Mouse (Mus musculus): ENCODE results near the gene Tmem164. TPM values are rescaled to one million over a fixed set of nuclear protein-coding genes. Genes with fewer than 3 reads are reported as not detected.
A peak's percentile ranks its signal among the peaks of the same experiment; 100 is the strongest.

Tmem164 gene
- polyA plus RNA-seq, 1 experiment from 2014 or later, result 70.5 TPM

DNA sequence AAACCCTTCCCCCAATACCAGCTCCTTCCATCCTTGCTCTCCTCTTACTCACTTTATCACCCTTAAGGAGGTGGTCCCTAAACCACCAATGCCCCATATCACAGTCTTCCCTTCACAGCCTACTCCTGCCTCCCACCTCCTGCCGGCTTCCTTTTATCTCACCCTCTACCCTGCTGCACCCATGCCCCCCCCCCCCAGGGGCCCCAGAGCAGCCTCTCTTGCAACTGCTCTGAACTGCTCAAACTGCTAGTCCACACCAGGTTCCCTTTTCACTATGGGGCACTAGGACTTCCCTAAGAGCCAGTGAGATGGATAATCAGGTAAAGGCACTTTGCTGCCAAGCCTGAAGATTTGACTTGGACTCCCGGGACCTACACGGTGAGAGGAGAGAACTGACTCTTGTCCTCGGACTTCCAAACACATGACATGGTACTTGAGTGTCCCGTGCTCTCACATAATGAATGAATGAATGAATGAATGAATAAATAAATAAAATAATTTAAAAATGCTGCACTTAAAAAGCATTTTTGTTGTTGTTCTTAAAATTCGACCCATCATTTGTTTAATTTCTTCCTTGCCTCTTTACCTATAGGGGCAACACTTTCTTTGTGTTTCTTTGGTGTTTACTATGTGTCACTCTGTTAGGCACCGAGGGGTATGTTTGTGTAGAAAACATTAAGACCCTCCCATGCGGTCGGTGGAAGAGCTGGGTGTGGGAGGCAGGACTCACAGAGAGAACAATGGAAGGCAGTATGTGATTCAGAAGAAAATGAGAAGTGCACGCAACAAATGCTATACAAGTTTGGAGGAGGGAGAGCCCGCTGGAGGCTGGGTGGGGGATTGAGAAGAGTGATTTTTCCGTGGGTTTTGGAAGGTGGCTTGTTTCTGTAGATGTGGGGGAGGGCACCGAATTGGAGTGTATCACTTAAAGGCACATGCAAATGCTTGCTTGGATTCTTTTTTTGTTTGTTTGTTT, 2.4 kb upstream of the Tmem164 start:
- Histone ChIP-seq H3K9me3 (no peaks in the 10 kb centered on the region), H3K4me1 (replicated peaks) (peaks cover 15% of the 10 kb centered on the region; the same call in 1 of the 2 replicates), H3K27ac (no peak overlapping the region), H3K36me3 (no peaks in the 10 kb centered on the region), H3K27me3 (peaks cover 58% of the 10 kb centered on the region), H3K9ac (replicated peaks) (no peak overlapping the region), H3K4me3 (replicated peaks) (no peak overlapping the region), H3K4me2 (no peak overlapping the region)
- ATAC-seq (ENCODE audit: insufficient number of reproducible peaks, insufficient read depth, low FRiP score, low TSS enrichment, low read depth), result no peak
- WGBS, result 67% methylated on average over 13 of the region's 13 CpGs

DNA sequence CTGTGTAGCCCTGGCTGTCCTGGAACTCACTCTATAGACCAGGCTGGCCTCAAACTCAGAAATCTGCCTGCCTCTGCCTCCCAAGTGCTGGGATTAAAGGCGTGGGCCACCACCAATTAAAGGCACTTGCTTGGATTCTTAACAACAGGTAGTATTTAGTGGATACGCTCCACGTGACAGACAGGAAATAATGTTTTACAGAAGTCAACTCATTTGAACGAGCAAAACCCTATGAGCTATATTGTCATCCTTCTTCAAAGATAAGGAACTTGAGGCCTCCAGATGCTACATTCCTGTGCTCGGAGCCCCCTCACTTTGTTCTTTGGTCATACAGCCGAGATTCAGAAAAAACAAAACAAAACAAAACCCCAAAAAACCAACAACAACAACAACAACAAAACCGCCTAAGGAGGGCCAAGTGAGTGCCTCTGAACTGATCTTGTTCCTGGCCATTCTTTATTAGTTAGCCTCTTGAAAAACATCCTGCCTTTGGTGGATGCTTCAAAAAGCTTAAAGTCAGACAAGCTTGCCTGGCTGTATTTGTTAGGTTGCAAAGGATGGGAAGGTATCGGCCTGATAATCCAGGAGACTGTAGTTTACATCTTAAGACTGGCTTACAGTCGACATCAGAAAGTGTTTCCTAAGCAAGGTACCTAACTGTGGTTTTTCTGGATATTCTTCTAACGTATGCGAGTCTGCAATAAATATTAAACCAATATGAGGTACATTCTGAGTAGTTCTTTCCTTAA, 1.5 kb upstream of the Tmem164 start:
- no peaks in the 10 kb centered on the region for H3K36me3 ChIP-seq
- no peak for ATAC-seq (ENCODE audit: insufficient number of reproducible peaks, insufficient read depth, low FRiP score, low TSS enrichment, low read depth)
- H3K9ac ChIP-seq (replicated peaks), result no peak overlapping the region
- H3K27me3 ChIP-seq, result peaks cover 58% of the 10 kb centered on the region
- 42% methylated on average over 11 of the region's 11 CpGs for WGBS
- H3K9me3 ChIP-seq, result no peaks in the 10 kb centered on the region
- peaks cover 24% of the 10 kb centered on the region; the same call in 1 of the 2 replicates for H3K4me1 ChIP-seq (replicated peaks)
- H3K4me2 ChIP-seq, result peak overlapping the region; percentile 82
- H3K27ac ChIP-seq, result peak overlapping the region; percentile 95
- peak overlapping the region; percentile 56; the same call in 1 of the 2 replicates for H3K4me3 ChIP-seq (replicated peaks)

DNA sequence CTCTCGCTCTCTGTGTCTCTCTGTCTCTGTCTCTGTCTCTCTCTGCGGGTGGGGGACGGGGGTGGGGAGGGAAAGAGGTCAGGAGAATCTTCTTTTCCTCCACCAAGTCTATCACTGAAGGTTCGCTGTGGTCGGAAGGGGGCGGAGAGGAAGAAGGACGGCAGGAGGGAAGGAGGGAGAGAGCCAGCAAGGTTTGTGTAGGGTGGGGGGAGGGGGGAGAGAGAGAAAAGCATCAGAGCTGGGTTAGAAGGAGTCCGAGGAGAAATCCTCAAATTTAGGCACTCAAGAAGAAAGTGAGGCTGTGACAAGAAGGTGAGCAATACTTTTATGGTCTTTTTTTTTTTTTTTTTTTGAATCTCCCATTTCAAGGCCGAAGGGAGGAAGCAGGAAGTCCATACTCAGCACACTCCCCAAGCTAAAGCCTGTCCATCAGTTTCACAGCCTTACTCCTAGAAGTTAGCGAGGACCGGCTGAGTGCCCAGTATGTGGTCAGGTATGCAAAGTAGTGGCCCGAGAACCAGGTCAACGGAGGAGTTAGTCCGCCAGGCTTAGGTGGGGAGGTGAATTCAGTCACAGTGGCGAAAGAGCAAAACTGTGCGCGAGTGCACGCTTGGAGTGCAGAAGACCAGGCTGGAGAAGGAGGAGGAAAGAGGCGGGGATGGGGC, 683 bp upstream of the Tmem164 start:
- Histone ChIP-seq H3K27me3 (peaks cover 58% of the 10 kb centered on the region), H3K4me2 (peak overlapping the region; percentile 82), H3K9ac (replicated peaks) (peak overlapping the region; percentile 74), H3K4me3 (replicated peaks) (peak overlapping the region; percentile 56), H3K27ac (peak overlapping the region; percentile 95), H3K9me3 (no peaks in the 10 kb centered on the region), H3K36me3 (no peaks in the 10 kb centered on the region), H3K4me1 (replicated peaks) (peaks cover 32% of the 10 kb centered on the region)
- 11% methylated on average over 19 of the region's 19 CpGs for WGBS
- peak; percentile 74 for ATAC-seq (ENCODE audit: insufficient number of reproducible peaks, insufficient read depth, low FRiP score, low TSS enrichment, low read depth)

DNA sequence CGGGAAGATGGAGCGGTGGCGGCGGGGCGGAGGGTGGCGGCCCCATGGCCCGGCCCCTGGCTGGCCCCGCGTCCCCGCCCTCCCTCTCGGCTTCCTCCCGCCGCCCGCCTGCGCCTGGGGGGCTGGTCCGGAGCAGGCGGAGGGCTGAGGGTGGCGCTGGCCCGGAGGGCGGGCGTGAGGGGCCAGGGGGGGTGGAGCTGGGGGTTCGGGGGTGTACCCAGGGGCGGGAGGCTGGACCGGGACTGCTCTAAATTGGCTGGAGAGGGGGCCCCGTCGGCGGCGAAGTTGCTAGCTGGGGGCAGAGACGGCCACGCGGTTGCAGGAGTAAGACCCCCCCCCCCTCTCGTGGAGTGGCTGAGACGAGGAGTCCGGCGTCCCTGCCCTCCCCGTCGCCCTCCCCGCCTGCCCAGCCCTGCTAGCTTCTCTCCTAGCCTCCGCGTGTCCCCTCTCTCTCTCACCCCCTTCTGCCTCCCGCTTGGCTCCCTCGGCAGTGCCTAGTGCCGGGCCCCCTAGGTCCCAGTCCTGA, 473 bp downstream of the Tmem164 start:
- Histone ChIP-seq H3K4me2 (peak overlapping the region; percentile 82), H3K4me1 (replicated peaks) (peaks cover 41% of the 10 kb centered on the region), H3K4me3 (replicated peaks) (peak overlapping the region; percentile 56), H3K27ac (peak overlapping the region; percentile 95), H3K36me3 (no peaks in the 10 kb centered on the region), H3K9me3 (no peaks in the 10 kb centered on the region), H3K9ac (replicated peaks) (peak overlapping the region; percentile 74), H3K27me3 (peaks cover 58% of the 10 kb centered on the region)
- 11% methylated on average over 9 of the region's 43 CpGs for WGBS
- peak; percentile 70 for ATAC-seq (ENCODE audit: insufficient number of reproducible peaks, insufficient read depth, low FRiP score, low TSS enrichment, low read depth)

DNA sequence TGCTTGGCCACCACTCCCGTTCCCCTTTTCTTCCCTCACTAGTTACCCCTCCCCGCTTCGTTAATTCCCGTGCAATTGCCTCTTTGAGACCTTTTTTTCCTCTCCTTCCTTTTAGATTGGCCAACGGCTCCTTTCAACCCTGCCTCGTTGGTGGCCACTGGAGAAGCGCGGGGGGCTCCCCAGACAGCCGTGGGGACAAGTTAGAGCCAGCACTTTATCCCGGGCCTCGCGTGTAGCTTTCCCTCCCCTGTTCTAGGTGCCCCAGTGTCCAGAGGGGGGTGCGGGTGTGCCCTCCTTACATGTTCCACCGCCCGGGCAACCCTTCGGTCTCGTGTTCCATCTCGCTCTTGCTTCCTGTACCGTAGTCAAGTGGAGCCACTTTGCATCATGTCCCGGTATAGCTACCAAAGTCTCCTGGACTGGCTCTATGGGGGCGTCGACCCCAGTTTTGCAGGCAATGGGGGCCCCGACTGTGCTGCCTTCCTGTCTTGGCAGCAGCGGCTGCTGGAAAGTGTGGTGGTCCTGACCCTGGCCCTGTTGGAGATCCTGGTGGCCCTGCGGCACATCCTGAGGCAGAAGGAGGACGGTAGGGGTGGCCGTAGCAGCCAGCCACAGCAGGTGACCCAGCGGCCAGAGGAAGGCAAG, 1.1 kb downstream of the Tmem164 start:
- ATAC-seq (ENCODE audit: insufficient number of reproducible peaks, insufficient read depth, low FRiP score, low TSS enrichment, low read depth), result no peak
- H3K4me1 ChIP-seq (replicated peaks), result peaks cover 46% of the 10 kb centered on the region
- peak overlapping the region; percentile 95 for H3K27ac ChIP-seq
- H3K27me3 ChIP-seq, result peaks cover 54% of the 10 kb centered on the region
- 22% methylated on average over 28 of the region's 28 CpGs for WGBS
- H3K9ac ChIP-seq (replicated peaks), result peak overlapping the region; percentile 74
- H3K9me3 ChIP-seq, result no peaks in the 10 kb centered on the region
- H3K4me3 ChIP-seq (replicated peaks), result peak overlapping the region; percentile 56
- H3K36me3 ChIP-seq, result no peaks in the 10 kb centered on the region
- H3K4me2 ChIP-seq, result peak overlapping the region; percentile 82

DNA sequence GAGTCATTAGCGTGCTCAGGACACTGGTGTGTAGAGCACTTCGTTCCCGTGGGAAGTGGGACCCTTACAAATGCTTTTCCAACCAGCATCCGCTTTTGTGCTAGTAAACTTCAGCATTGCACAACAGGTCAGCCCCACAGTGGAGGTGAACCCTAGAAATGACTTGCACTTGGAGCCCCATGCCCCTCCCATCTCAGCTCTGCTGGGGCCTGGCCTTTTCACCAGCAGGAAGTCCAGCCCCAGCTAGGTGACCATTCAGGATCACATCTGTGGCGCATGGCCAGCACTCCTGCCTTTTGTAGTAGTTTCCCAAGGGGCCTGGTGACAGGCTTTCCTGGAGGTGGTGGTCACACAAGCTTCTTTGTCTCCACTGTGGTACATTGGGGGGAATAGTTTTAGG, 1.8 kb downstream of the Tmem164 start:
- H3K4me1 ChIP-seq (replicated peaks), result peaks cover 53% of the 10 kb centered on the region
- H3K9ac ChIP-seq (replicated peaks), result peak overlapping the region; percentile 74
- H3K4me3 ChIP-seq (replicated peaks), result peak overlapping the region; percentile 56
- H3K27ac ChIP-seq, result peak overlapping the region; percentile 95
- H3K36me3 ChIP-seq, result no peaks in the 10 kb centered on the region
- H3K4me2 ChIP-seq, result peak overlapping the region; percentile 82
- peaks cover 49% of the 10 kb centered on the region for H3K27me3 ChIP-seq
- H3K9me3 ChIP-seq, result no peaks in the 10 kb centered on the region
- WGBS, result 33% methylated on average over 5 of the region's 5 CpGs
- no peak for ATAC-seq (ENCODE audit: insufficient number of reproducible peaks, insufficient read depth, low FRiP score, low TSS enrichment, low read depth)

DNA sequence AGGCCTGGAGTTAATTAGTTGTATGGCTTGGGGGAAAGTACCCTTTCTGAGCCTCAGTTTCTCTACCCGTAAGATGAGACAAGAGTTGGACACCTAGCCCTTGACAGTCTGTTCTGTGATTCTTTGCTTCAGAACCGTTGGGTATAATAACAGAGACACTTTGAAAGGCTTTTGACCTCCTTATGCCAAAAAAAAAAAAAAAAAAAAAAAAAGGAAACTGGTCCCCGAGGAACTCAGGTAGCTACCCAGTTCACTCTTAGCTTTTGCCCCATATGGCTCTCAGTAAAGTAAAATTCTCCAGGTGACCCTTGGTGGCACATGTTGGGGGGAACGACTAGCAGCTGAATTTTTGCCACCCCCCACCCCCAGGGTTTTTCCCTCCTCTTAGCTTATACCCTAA, 3.5 kb downstream of the Tmem164 start:
- no peaks in the 10 kb centered on the region for H3K36me3 ChIP-seq
- peak overlapping the region; percentile 82 for H3K4me2 ChIP-seq
- 18% methylated on average over 3 of the region's 4 CpGs for WGBS
- ATAC-seq (ENCODE audit: insufficient number of reproducible peaks, insufficient read depth, low FRiP score, low TSS enrichment, low read depth), result no peak
- no peak overlapping the region for H3K9ac ChIP-seq (replicated peaks)
- H3K27ac ChIP-seq, result peak overlapping the region; percentile 69
- H3K27me3 ChIP-seq, result peaks cover 44% of the 10 kb centered on the region
- H3K4me1 ChIP-seq (replicated peaks), result peaks cover 58% of the 10 kb centered on the region
- H3K9me3 ChIP-seq, result no peaks in the 10 kb centered on the region
- peak overlapping the region; percentile 56 for H3K4me3 ChIP-seq (replicated peaks)

DNA sequence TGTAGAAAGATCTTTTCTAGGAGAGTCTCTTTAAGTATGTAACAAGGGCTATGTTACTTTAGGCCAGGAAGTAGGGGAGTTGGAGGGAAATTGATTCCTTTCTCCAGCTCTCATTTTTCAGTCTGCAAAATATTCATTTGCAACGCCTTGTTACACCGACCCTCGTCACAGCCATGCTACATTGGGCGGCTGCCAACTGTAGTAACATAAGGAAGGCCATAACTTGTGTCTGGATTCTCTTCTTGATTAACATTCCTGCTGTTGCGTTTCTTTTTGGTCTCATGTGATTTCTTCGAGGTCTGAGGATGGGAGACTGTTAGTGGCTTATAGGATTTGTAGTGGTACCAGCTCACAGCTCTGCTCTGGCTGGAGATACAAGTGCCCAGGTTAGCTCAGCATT, 4.5 kb downstream of the Tmem164 start:
- 48% methylated on average over 6 of the region's 6 CpGs for WGBS
- H3K9ac ChIP-seq (replicated peaks), result no peak overlapping the region
- no peaks in the 10 kb centered on the region for H3K9me3 ChIP-seq
- peak overlapping the region; percentile 69 for H3K27ac ChIP-seq
- H3K4me2 ChIP-seq, result peak overlapping the region; percentile 82
- ATAC-seq (ENCODE audit: insufficient number of reproducible peaks, insufficient read depth, low FRiP score, low TSS enrichment, low read depth), result no peak
- H3K4me1 ChIP-seq (replicated peaks), result peaks cover 55% of the 10 kb centered on the region
- no peaks in the 10 kb centered on the region for H3K36me3 ChIP-seq
- H3K27me3 ChIP-seq, result peaks cover 35% of the 10 kb centered on the region
- peak overlapping the region; percentile 56; the same call in 1 of the 2 replicates for H3K4me3 ChIP-seq (replicated peaks)

DNA sequence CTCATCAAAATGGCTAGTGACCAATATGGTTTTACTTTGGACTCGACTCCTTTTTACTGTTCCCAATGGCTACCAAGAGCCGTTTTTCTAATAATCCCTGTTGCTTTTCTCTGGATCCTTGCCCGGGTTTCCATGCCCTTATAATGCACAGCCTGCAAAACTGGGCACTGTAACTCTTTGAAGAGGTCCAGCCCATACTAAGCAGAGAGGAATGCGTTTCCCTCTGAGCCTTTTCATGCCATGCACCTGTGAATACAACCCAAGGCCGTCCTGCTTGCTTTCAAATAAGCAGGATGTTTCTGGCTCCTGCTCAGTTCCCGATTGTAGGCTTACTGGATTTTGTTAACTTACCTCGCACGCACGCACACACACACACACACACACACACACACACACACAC, 7.3 kb downstream of the Tmem164 start:
- H3K27ac ChIP-seq, result no peak overlapping the region
- no peak overlapping the region for H3K4me3 ChIP-seq (replicated peaks)
- no peak for ATAC-seq (ENCODE audit: insufficient number of reproducible peaks, insufficient read depth, low FRiP score, low TSS enrichment, low read depth)
- H3K9me3 ChIP-seq, result no peaks in the 10 kb centered on the region
- H3K4me1 ChIP-seq (replicated peaks), result peaks cover 48% of the 10 kb centered on the region
- H3K4me2 ChIP-seq, result no peak overlapping the region
- WGBS, result 66% methylated on average over 9 of the region's 9 CpGs
- H3K27me3 ChIP-seq, result peaks cover 9% of the 10 kb centered on the region
- peaks cover 5% of the 10 kb centered on the region; the same call in 1 of the 2 replicates for H3K36me3 ChIP-seq
- no peak overlapping the region for H3K9ac ChIP-seq (replicated peaks)

DNA sequence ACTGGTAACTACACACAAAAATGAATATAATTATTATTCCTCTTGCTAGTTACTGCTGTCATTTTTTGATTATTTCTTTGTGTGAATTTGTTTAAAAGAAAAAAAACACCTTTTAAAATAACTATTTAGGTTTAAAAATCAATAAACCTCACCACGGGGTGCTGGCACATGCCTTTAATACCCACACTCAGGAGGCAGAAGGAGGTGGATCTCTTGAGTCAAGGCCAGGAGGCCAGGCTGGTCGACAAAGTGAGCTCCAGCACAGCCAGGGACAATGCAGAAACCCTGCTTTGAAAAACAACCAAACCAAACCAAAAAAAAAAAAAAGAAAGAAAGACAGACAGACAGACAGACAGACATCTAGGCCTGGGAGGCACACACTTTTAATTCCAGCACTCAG, 12.1 kb downstream of the Tmem164 start:
- WGBS, result 57% methylated on average over 2 of the region's 2 CpGs
- Histone ChIP-seq H3K9ac (replicated peaks) (no peak overlapping the region), H3K9me3 (no peaks in the 10 kb centered on the region), H3K4me3 (replicated peaks) (no peak overlapping the region), H3K27ac (no peak overlapping the region), H3K4me1 (replicated peaks) (peaks cover 17% of the 10 kb centered on the region; the same call in 1 of the 2 replicates), H3K27me3 (peaks cover 24% of the 10 kb centered on the region), H3K36me3 (peaks cover 11% of the 10 kb centered on the region; the same call in 1 of the 2 replicates), H3K4me2 (no peak overlapping the region)
- ATAC-seq (ENCODE audit: insufficient number of reproducible peaks, insufficient read depth, low FRiP score, low TSS enrichment, low read depth), result no peak

All from limb, embryonic 12.5 days (tissue).